Mouse (Mus musculus): ENCODE data around the gene Tnpo2. TPM values are rescaled to one million over a fixed set of nuclear protein-coding genes. Genes with fewer than 3 reads are reported as not detected.

Gene Tnpo2
- 17.1 and 25.1 TPM in 2 replicates for polyA plus RNA-seq (2012)

GRCm38 (mm10) chr8:85036718-85037365, at the start of gene Tnpo2:
Tnpo2 (plus strand) TSS chr8:85036915.
- TF ChIP-seq GATA1 (IDR thresholded peaks at IDR 0.05; ENCODE audit: low read length): no peak

GRCm38 (mm10) chr8:84987388-84987787, 49.3 kb upstream of the Tnpo2 start:
- TF ChIP-seq GATA1 (IDR thresholded peaks at IDR 0.05; ENCODE audit: low read length): no peak

- TF ChIP-seq GATA1 (IDR thresholded peaks at IDR 0.05; ENCODE audit: low read length): no peak
These were observed 48.8 kb upstream of the Tnpo2 start for GRCm38 (mm10) chr8:84987903-84988302.

GRCm38 (mm10) chr8:84989311-84989731, 47.4 kb upstream of the Tnpo2 start:
- no peak for TF ChIP-seq GATA1 (IDR thresholded peaks at IDR 0.05; ENCODE audit: low read length)

GRCm38 (mm10) chr8:84989810-84990209, 46.9 kb upstream of the Tnpo2 start:
- TF ChIP-seq GATA1 (IDR thresholded peaks at IDR 0.05; ENCODE audit: low read length): no peak

- no peak for TF ChIP-seq GATA1 (IDR thresholded peaks at IDR 0.05; ENCODE audit: low read length)
These were observed 46.4 kb upstream of the Tnpo2 start, which contains the start of gene Hook2 for GRCm38 (mm10) chr8:84990349-84990748. Hook2 (plus strand) TSS chr8:84990603.

- no peak for TF ChIP-seq GATA1 (IDR thresholded peaks at IDR 0.05; ENCODE audit: low read length)
These were observed 45.9 kb upstream of the Tnpo2 start for GRCm38 (mm10) chr8:84990836-84991235.

- TF ChIP-seq GATA1 (IDR thresholded peaks at IDR 0.05; ENCODE audit: low read length): no peak
These were observed 42.3 kb upstream of the Tnpo2 start for GRCm38 (mm10) chr8:84994375-84994774.

- TF ChIP-seq GATA1 (IDR thresholded peaks at IDR 0.05; ENCODE audit: low read length): no peak
These were observed 41.0 kb upstream of the Tnpo2 start for GRCm38 (mm10) chr8:84995680-84996079.

- TF ChIP-seq GATA1 (IDR thresholded peaks at IDR 0.05; ENCODE audit: low read length): no peak
These were observed 39.7 kb upstream of the Tnpo2 start for GRCm38 (mm10) chr8:84996978-84997377.

- TF ChIP-seq GATA1 (IDR thresholded peaks at IDR 0.05; ENCODE audit: low read length): no peak
These were observed 38.9 kb upstream of the Tnpo2 start for GRCm38 (mm10) chr8:84997649-84998295.

GRCm38 (mm10) chr8:85007686-85008085, 29.0 kb upstream of the Tnpo2 start:
- TF ChIP-seq GATA1 (IDR thresholded peaks at IDR 0.05; ENCODE audit: low read length): no peak

GRCm38 (mm10) chr8:85011242-85011641, 25.5 kb upstream of the Tnpo2 start:
- no peak for TF ChIP-seq GATA1 (IDR thresholded peaks at IDR 0.05; ENCODE audit: low read length)

- TF ChIP-seq GATA1 (IDR thresholded peaks at IDR 0.05; ENCODE audit: low read length): no peak
These were observed 23.4 kb upstream of the Tnpo2 start for GRCm38 (mm10) chr8:85013230-85013840.

- no peak for TF ChIP-seq GATA1 (IDR thresholded peaks at IDR 0.05; ENCODE audit: low read length)
These were observed 22.3 kb upstream of the Tnpo2 start, which contains the start of gene Best2 for GRCm38 (mm10) chr8:85014431-85014830. Best2 (minus strand) TSS chr8:85014531.

- no peak for TF ChIP-seq GATA1 (IDR thresholded peaks at IDR 0.05; ENCODE audit: low read length)
These were observed 20.0 kb upstream of the Tnpo2 start for GRCm38 (mm10) chr8:85016724-85017123.

All from G1E-ER4 (cell line).